Mouse (Mus musculus): Measurements from ENCODE around the gene Gcsam. TPM values are rescaled to one million over a fixed set of nuclear protein-coding genes. Genes with fewer than 3 reads are reported as not detected.

The Gcsam gene
- total and polyA plus RNA-seq, 2 experiments from 2014 or later = 0.26 to 2.9 TPM

DNA sequence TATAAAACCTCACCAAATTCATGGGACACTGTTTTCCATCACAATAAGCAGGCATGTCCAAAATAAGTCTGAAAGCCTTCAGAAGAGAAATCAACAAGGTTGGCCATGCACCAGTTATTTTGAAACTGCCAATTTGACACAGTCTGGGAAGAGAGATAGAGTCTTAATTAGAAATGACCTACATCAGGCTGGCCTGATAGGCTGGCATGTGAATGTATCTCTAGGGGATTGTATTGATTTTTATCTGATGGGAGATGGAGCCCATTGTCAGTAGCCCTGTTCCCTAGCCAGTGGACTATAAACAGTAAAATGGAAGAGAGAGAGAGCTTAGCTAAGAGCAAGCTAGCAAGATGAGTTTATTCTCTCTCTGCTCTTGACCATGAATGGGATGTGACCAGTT, 14.7 kb upstream of the Gcsam start:
- TF ChIP-seq EP300 (IDR thresholded peaks at IDR 0.05; ENCODE audit: low read depth) = no peak
- TF ChIP-seq CTCF (IDR thresholded peaks at IDR 0.05; ENCODE audit: low read depth) = no peak
- DNase-seq (ENCODE audit: low spot score) = no peak

GRCm38 (mm10) chr16:45608481-45608954, 1.7 kb upstream of the Gcsam start:
- 43% methylated on average over 4 of the region's 4 CpGs for WGBS
- Histone ChIP-seq H3K36me3 (replicated peaks; ENCODE audit: control insufficient read depth, insufficient read depth, low read length) (no peaks in the 10 kb centered on the region), H3K9ac (replicated peaks; ENCODE audit: low read depth, low read length) (no peak overlapping the region), H3K4me1 (ENCODE audit: control insufficient read depth, insufficient read depth) (no peaks in the 10 kb centered on the region), H3K4me3 (ENCODE audit: low read depth, low read length) (no peak overlapping the region), H3K27me3 (ENCODE audit: control insufficient read depth, insufficient read depth, low read length) (no peaks in the 10 kb centered on the region), H3K27ac (ENCODE audit: low read depth) (peak overlapping the region; percentile 6; the same call in 1 of the 2 replicates), H3K9me3 (replicated peaks; ENCODE audit: control insufficient read depth, low read length) (no peaks in the 10 kb centered on the region), H3K4me2 (ENCODE audit: low read depth, low read length) (no peak overlapping the region)
- ATAC-seq (ENCODE audit: insufficient read depth, low read depth) = no peak
- peak; percentile 7 for DNase-seq (ENCODE audit: low spot score)
- TF ChIP-seq CTCF (IDR thresholded peaks at IDR 0.05; ENCODE audit: low read depth) (peak; percentile 66), EP300 (IDR thresholded peaks at IDR 0.05; ENCODE audit: low read depth) (no peak)

More for the DNA sequence above, 14.7 kb upstream of the Gcsam start:
- no peaks in the 10 kb centered on the region for H3K9me3 ChIP-seq (replicated peaks; ENCODE audit: control insufficient read depth, low read length)
- no peaks in the 10 kb centered on the region for H3K27me3 ChIP-seq (ENCODE audit: control insufficient read depth, insufficient read depth, low read length)
- H3K4me1 ChIP-seq (ENCODE audit: control insufficient read depth, insufficient read depth) = no peaks in the 10 kb centered on the region
- ATAC-seq (ENCODE audit: insufficient read depth, low read depth) = no peak
- no peak overlapping the region for H3K4me2 ChIP-seq (ENCODE audit: low read depth, low read length)
- no peak overlapping the region for H3K9ac ChIP-seq (replicated peaks; ENCODE audit: low read depth, low read length)
- H3K27ac ChIP-seq (ENCODE audit: low read depth) = no peak overlapping the region
- H3K4me3 ChIP-seq (ENCODE audit: low read depth, low read length) = no peak overlapping the region
- H3K36me3 ChIP-seq (replicated peaks; ENCODE audit: control insufficient read depth, insufficient read depth, low read length) = no peaks in the 10 kb centered on the region

DNA sequence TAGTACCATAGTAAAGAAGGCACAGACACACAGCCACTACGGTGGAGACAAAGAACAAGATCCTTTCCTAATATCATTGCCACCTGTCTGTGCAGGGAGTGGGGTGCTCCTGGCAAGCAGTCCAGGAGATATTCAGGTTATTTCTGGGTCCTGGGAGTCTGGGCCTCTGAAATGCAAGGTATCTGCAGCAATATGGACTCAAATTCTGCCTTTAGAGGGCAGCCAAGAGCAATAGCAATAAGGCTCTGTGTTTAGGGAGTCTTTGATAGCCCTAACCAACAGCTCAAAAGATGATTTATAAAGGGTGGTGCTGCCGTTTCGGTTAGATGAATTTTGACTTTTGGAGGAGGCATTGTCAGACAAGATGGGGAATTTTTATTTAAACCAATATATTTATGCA, 880 bp upstream of the Gcsam start:
- Histone ChIP-seq H3K9me3 (replicated peaks; ENCODE audit: control insufficient read depth, low read length) (no peaks in the 10 kb centered on the region), H3K9ac (replicated peaks; ENCODE audit: low read depth, low read length) (no peak overlapping the region), H3K4me3 (ENCODE audit: low read depth, low read length) (no peak overlapping the region), H3K36me3 (replicated peaks; ENCODE audit: control insufficient read depth, insufficient read depth, low read length) (no peaks in the 10 kb centered on the region), H3K4me2 (ENCODE audit: low read depth, low read length) (no peak overlapping the region), H3K27me3 (ENCODE audit: control insufficient read depth, insufficient read depth, low read length) (no peaks in the 10 kb centered on the region), H3K4me1 (ENCODE audit: control insufficient read depth, insufficient read depth) (no peaks in the 10 kb centered on the region), H3K27ac (ENCODE audit: low read depth) (no peak overlapping the region)
- 58% methylated on average over 3 of the region's 3 CpGs for WGBS
- ATAC-seq (ENCODE audit: insufficient read depth, low read depth) (no peak), DNase-seq (ENCODE audit: low spot score) (no peak)
- TF ChIP-seq CTCF (IDR thresholded peaks at IDR 0.05; ENCODE audit: low read depth) (peak; percentile 59), EP300 (IDR thresholded peaks at IDR 0.05; ENCODE audit: low read depth) (no peak)

DNA sequence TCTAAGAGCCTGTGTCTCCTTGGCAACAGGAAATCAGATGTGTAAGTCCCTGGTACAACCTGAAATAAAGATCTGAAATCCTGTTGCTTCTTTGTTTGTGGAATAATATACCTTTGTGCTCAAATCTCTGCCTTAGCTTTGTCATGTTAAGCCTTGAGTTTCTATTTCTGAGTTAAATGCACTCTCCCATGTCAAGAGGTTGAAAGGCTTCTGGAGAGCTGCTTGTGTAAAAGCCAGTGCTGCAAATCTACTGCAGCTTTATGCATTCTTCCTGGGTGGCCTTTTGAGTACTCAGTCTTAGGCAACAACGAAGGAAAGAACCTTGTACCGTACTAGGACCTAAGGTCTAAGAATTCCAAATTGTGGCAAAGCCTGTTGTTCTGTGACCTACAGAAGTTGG, 3.1 kb downstream of the Gcsam start:
- no peaks in the 10 kb centered on the region for H3K27me3 ChIP-seq (ENCODE audit: control insufficient read depth, insufficient read depth, low read length)
- no peaks in the 10 kb centered on the region for H3K9me3 ChIP-seq (replicated peaks; ENCODE audit: control insufficient read depth, low read length)
- no peak for ATAC-seq (ENCODE audit: insufficient read depth, low read depth)
- no peak overlapping the region for H3K27ac ChIP-seq (ENCODE audit: low read depth)
- no peak overlapping the region for H3K9ac ChIP-seq (replicated peaks; ENCODE audit: low read depth, low read length)
- no peak overlapping the region for H3K4me2 ChIP-seq (ENCODE audit: low read depth, low read length)
- TF ChIP-seq EP300 (IDR thresholded peaks at IDR 0.05; ENCODE audit: low read depth) (no peak), CTCF (IDR thresholded peaks at IDR 0.05; ENCODE audit: low read depth) (no peak)
- H3K4me1 ChIP-seq (ENCODE audit: control insufficient read depth, insufficient read depth) = no peaks in the 10 kb centered on the region
- no peaks in the 10 kb centered on the region for H3K36me3 ChIP-seq (replicated peaks; ENCODE audit: control insufficient read depth, insufficient read depth, low read length)
- WGBS = 69% methylated on average over 2 of the region's 2 CpGs
- DNase-seq (ENCODE audit: low spot score) = no peak
- no peak overlapping the region for H3K4me3 ChIP-seq (ENCODE audit: low read depth, low read length)

GRCm38 (mm10) chr16:45615944-45616343, 5.8 kb downstream of the Gcsam start:
- Histone ChIP-seq H3K27me3 (ENCODE audit: control insufficient read depth, insufficient read depth, low read length) (no peaks in the 10 kb centered on the region), H3K4me2 (ENCODE audit: low read depth, low read length) (no peak overlapping the region), H3K9me3 (replicated peaks; ENCODE audit: control insufficient read depth, low read length) (no peaks in the 10 kb centered on the region), H3K36me3 (replicated peaks; ENCODE audit: control insufficient read depth, insufficient read depth, low read length) (no peaks in the 10 kb centered on the region), H3K9ac (replicated peaks; ENCODE audit: low read depth, low read length) (no peak overlapping the region), H3K27ac (ENCODE audit: low read depth) (no peak overlapping the region), H3K4me3 (ENCODE audit: low read depth, low read length) (no peak overlapping the region), H3K4me1 (ENCODE audit: control insufficient read depth, insufficient read depth) (no peaks in the 10 kb centered on the region)
- no peak for TF ChIP-seq EP300 (IDR thresholded peaks at IDR 0.05; ENCODE audit: low read depth)
- TF ChIP-seq CTCF (IDR thresholded peaks at IDR 0.05; ENCODE audit: low read depth) = no peak
- 83% methylated on average over 1 of the region's 1 CpGs for WGBS
- DNase-seq (ENCODE audit: low spot score) (no peak), ATAC-seq (ENCODE audit: insufficient read depth, low read depth) (no peak)

DNA sequence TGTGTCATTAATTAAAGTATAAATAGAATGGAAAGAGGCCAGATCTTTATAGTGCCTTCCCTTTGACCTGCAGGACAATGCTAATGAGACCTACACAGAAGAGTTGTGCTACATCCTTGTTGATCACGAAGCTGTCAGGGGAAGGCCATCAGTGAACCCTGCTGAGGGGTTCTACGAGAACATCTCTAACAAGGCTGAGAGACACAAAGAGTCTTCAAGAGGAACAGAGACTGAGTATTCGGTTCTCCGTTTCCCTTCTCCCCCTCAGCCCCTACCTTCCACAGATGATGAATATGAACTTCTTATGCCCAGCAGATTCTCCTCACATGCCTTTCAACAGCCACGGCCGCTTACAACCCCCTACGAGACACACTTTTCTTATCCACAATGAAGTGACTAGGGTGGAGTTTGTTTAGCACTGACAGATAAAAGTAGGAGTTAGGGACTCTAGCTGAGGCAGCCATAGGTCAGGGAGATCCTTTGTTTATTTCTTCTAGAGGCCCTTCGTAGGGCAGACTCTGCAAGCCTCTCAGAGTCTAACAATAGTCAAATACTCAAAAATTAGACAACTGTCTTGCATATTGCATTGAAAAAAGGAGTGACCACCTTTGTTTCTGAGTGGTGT, 9.7 kb downstream of the Gcsam start:
- ATAC-seq (ENCODE audit: insufficient read depth, low read depth) = no peak
- TF ChIP-seq CTCF (IDR thresholded peaks at IDR 0.05; ENCODE audit: low read depth) = no peak
- TF ChIP-seq EP300 (IDR thresholded peaks at IDR 0.05; ENCODE audit: low read depth) = no peak

More for the DNA sequence above, 9.7 kb downstream of the Gcsam start:
- Histone ChIP-seq H3K4me3 (ENCODE audit: low read depth, low read length) (no peak overlapping the region), H3K27ac (ENCODE audit: low read depth) (no peak overlapping the region), H3K9me3 (replicated peaks; ENCODE audit: control insufficient read depth, low read length) (no peaks in the 10 kb centered on the region), H3K4me1 (ENCODE audit: control insufficient read depth, insufficient read depth) (no peaks in the 10 kb centered on the region), H3K4me2 (ENCODE audit: low read depth, low read length) (no peak overlapping the region), H3K36me3 (replicated peaks; ENCODE audit: control insufficient read depth, insufficient read depth, low read length) (no peaks in the 10 kb centered on the region), H3K9ac (replicated peaks; ENCODE audit: low read depth, low read length) (no peak overlapping the region), H3K27me3 (ENCODE audit: control insufficient read depth, insufficient read depth, low read length) (no peaks in the 10 kb centered on the region)
- 36% methylated on average over 8 of the region's 8 CpGs for WGBS
- no peak for DNase-seq (ENCODE audit: low spot score)

Data from heart, postnatal 0 days (tissue).